Comparison of ENCODE assay signal across 15 mouse cellular contexts in genomic region chr4:59544654-59545053, GRCm38 (mm10).
"Had no signal": no experiment of that assay in that cellular context is flagged by ENCODE, and none has a peak within 500 bp of the region (broad histone marks: within the 10 kb centered on the region; RNA-seq: fewer than 3 reads in every experiment).

No protein-coding gene starts in this region.

- H3K27me3 ChIP-seq: kidney, embryonic 15.5 days; limb, embryonic 13.5 days had no signal

- H3K9me3 ChIP-seq: kidney, embryonic 15.5 days; limb, embryonic 13.5 days; midbrain, embryonic 10.5 days had no signal

- H3K4me3 ChIP-seq: kidney, embryonic 15.5 days; limb, embryonic 13.5 days; midbrain, embryonic 10.5 days had no signal

- H3K27ac ChIP-seq: kidney, embryonic 15.5 days; limb, embryonic 13.5 days; midbrain, embryonic 10.5 days; stomach, postnatal 0 days had no signal

- H3K9ac ChIP-seq: kidney, embryonic 15.5 days; limb, embryonic 13.5 days had no signal

- ATAC-seq: intestine, embryonic 16.5 days; lung, postnatal 0 days; midbrain, embryonic 16.5 days had no signal

- H3K36me3 ChIP-seq: kidney, embryonic 15.5 days; limb, embryonic 13.5 days; midbrain, embryonic 10.5 days had no signal

- H3K4me2 ChIP-seq: kidney, embryonic 15.5 days; limb, embryonic 13.5 days had no signal

- DNase-seq: kidney, adult 2 months; kidney, postnatal 14 days; left cerebral cortex, postnatal 4 days; lung, adult 18-20 months; lung, postnatal 4 days; right cerebral cortex, adult 18-20 months; thymus, adult 18-20 months; thymus, postnatal 14 days had no signal
